Mouse (Mus musculus): ENCODE data around the gene Bicdl1. TPM values are rescaled to one million over a fixed set of nuclear protein-coding genes. Genes with fewer than 3 reads are reported as not detected.

The Bicdl1 gene
- polyA plus RNA-seq, 1 experiment = 3.1 TPM

Other genes with a start within 250 kb of the Bicdl1 start
- gene Sirt4, start 246.9 kb downstream of the Bicdl1 start, polyA plus RNA-seq (2012; ENCODE audit: insufficient read depth, insufficient read length, missing spikeins) = 11.4 and 18.4 TPM in 2 replicates
- gene Pxn, start 224.9 kb downstream of the Bicdl1 start, polyA plus RNA-seq (2012; ENCODE audit: insufficient read depth, insufficient read length, missing spikeins) = 10.6 and 12.2 TPM in 2 replicates
- 575 and 685 TPM in 2 replicates for gene Rplp0, start 172.2 kb downstream of the Bicdl1 start, polyA plus RNA-seq (2012; ENCODE audit: insufficient read depth, insufficient read length, missing spikeins)
- gene Gcn1l1, start 166.4 kb downstream of the Bicdl1 start, polyA plus RNA-seq (2012; ENCODE audit: insufficient read depth, insufficient read length, missing spikeins) = 9.9 and 15.0 TPM in 2 replicates
- gene Rab35, start 99.7 kb downstream of the Bicdl1 start, polyA plus RNA-seq (2012; ENCODE audit: insufficient read depth, insufficient read length, missing spikeins) = 20.9 and 29.4 TPM in 2 replicates
- 0.12 and 0.13 TPM in 2 replicates for gene Cit, start 113.7 kb upstream of the Bicdl1 start, polyA plus RNA-seq (2012; ENCODE audit: insufficient read depth, insufficient read length, missing spikeins)

Data from brown adipose tissue, adult 24 weeks (tissue).